Mouse (Mus musculus) heart, adult 8-10 months (tissue): ENCODE data around the gene Thumpd3. TPM values are rescaled to one million over a fixed set of nuclear protein-coding genes. Genes with fewer than 3 reads are reported as not detected.
A peak's percentile ranks its signal among the peaks of the same experiment; 100 is the strongest.

Experiments used
- DNase-seq: peaks from one replicate; pipeline ENCODE4 v3.0.0; 2022; ENCODE audit warnings: low spot score
- total RNA-seq, 4 experiments: library from RNA; stranded (reverse); gene quantifications; 2 replicates each; pipeline ENCODE4 v1.2.4; 2022

Thumpd3 gene
- total RNA-seq, 4 experiments from 2014 or later = 20.1 to 24.8 (median 23.4) TPM

DNA sequence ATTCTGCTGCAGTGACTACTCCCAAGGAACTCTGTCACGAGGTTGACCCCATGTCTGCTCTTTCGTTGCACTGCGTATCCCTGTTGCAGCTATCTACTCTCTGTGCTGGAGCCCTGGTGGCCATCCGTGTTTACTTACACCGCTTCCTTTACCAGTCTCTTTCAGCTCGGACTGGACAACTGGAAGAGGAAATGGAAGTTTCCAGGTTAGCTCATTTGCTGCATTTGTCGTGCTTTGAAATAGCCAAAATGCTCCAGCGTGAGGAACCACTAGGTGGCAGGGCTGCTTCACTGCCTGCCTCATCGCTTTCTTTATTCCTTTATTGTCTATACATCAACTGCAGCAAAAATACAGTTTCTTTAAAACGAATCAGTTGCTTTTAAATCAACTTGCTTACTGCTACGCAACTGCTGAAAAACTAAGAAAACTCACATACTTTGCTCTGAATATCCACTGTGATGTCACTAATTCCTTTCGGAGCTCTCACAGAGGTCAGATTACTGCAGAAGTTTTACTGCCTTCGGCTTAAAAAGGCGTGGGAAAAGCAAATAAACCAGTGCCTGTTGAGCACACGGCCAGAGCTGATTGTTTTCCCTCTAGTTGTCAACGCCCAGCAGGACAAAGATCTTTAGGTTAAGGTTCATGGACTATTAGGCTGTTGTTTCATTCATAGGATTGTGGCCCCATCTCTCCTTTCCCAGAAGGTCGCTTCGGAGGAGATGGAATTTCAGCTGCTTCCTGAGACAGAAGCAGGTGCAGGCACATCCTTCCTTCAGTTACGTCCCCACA is 7.9 kb upstream of the Thumpd3 start:
- DNase-seq = peak; percentile 66

DNA sequence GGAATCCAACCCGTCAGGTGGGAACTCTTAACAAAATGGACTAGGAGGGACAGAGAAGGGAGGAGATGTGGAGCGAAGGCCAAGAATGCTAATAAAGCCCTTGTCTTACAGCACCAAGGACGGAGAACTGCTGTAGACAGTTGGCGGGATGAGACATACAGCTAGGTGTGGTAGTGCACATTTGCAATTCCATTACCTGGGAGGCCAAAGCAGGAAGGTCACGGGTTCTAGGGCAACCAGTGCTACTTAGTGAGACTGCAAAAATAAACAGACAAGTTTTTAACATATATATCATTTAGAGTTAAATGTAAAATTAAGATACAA is 7.3 kb upstream of the Thumpd3 start:
- DNase-seq = no peak

DNA sequence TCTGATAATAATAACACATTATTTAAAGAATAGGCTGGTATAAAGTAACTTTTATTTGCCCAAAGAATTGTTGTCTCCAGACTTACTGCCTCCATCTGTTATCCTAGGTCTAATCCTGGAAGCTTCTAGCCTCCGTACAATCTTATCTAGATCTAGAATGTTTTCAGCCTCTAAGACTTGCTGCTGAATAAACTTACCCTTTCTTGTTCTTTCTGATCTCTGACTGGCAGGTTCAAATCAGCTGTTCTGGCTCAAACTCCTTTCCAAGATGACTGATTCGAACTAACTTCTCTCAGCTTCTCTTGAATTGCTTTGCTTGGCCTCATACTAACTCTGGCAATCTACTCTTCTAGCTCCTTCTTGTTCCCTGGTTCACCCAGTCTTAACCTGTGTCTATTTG is 5.7 kb upstream of the Thumpd3 start:
- DNase-seq = no peak

DNA sequence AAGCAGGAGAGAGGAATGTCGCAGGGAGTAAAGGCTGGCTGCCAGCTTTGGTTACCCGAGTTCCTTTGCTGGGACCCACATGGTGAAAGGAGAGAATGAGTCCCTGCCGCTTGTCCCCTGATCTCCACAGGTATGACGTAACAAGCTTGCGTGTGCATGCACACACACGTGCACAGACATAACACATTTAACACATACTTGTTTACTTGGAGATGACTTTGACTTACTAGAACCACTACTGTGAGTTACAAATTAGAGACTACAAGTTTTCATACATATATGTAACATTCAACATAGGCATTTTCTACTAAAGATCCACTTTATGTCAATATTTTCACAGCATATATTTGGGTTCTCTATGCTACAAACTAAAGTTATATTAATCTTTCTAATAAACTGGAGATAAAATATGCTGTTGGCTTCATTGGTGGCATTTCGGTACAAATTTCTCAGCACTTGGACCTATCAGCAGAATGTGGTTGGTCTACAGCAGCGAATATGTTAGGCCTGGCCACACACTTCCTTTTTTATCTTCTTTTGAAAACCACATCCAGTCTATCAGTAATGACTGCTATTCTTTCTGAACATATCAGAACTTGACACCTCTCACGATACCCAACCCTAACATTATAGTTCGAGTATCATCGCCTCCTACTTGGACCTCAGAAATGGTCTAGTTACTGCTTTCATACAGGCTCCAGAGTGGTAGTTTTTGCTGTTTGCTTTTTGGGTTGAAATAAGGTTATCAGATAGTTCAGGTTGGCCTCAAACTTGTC is 4.6 kb upstream of the Thumpd3 start:
- no peak for DNase-seq

DNA sequence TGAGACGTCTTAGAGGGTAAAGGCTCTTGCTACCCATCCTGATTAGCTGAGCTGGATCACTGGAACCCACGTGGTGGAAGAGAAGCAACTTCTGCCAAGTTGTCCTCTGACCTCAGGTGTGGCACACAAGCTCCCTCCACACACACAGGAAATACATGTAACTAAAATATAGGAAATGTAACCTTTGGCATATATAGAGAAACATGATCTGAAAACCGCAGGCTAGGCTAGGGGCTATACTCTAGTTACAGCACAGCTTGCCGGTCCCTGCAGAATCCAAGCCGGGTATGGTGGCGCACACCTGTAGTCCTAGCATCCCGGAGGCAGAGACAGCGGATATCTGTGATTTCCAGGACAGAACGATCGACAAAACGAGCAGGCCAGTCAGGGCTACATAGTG is 450 bp upstream of the Thumpd3 start:
- no peak for DNase-seq

DNA sequence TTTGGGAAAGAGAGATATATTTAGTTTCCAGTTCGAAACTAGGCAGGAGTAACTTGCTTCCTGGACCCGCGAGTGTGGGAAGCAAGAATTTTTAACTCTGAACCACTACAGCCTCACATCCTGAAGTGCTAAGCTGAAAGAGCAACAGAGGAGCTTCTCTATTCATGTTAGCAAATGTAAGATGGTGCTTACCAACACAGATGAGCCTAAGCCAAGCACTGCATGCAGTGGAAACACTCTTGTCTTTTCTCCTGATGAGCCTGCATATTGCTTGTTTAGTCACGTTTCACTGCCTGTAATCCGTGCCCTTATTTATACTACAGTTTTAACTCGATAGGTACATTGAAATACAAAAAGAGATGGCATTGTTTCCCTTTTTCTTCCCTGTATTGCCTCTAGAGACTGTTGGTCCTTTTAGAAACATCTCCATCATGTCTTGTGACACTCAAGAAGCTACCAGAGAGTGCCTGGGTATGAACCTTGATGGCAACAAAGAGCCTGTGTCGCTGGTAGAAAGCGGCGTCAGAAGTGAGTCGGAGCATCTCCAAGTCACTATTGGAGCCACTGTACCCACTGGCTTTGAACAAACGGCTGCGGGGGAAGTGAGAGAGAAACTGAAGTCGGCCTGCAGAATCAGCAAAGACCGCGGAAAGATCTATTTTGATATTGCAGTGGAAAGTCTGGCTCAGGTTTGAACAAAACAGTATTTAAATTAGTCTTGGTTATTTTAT is 1.2 kb downstream of the Thumpd3 start:
- no peak for DNase-seq

DNA sequence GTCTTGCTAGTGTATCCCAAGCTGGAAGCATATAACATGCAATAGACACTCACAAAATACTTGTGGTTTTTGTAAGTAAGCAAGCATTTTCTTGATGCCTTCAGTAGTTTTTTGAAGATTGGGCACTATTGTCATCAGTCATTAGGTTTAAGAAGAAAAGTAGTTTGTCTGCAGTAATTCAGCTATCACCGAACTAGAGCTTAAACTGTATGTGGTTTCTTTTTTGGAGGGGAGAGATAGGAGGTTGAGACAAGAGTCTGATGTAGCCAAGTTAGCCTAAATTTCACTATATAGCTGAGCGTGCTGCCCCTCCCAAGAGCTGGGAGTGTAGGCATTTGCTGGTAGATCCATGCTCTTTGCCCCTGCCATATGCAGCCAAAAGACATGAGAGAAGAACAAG is 2.3 kb downstream of the Thumpd3 start:
- no peak for DNase-seq

DNA sequence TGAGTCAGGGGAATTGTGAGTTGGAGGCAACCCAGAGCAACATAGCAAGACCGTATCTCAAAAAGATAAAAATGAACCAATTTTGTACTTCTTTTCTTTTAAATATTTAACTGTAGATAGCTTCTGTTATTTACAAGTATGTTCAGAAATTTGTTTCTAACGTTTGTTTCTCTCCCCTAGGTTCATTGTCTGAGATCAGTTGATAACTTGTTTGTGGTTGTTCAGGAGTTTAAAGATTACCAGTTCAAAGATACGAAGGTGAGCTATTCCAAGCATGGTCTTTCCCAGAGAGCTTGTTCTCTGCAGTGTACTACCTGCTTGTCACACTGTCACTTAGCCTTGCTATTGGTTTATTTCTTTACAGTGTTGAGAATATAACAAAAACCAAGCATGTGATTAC is 3.1 kb downstream of the Thumpd3 start:
- DNase-seq = no peak

DNA sequence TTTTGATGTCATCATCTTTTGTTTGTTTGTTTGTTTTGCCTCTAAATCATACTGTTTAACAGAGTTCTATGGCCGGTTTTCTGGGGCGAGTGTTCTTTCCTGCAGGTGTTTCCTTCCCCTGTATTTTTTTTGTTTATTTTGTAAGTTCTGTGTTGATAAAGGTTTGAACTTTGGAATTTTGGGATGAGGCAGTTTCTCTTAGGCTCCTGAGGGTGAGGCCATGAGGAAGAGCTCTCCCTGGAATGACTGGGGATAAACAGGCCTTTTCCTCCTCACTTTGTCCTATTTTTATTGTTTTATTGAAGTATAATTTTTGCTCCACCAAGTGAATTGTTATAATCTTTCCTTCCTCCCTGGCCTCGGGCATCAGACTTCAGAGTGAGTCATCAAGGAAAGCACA is 6.9 kb downstream of the Thumpd3 start:
- no peak for DNase-seq

DNA sequence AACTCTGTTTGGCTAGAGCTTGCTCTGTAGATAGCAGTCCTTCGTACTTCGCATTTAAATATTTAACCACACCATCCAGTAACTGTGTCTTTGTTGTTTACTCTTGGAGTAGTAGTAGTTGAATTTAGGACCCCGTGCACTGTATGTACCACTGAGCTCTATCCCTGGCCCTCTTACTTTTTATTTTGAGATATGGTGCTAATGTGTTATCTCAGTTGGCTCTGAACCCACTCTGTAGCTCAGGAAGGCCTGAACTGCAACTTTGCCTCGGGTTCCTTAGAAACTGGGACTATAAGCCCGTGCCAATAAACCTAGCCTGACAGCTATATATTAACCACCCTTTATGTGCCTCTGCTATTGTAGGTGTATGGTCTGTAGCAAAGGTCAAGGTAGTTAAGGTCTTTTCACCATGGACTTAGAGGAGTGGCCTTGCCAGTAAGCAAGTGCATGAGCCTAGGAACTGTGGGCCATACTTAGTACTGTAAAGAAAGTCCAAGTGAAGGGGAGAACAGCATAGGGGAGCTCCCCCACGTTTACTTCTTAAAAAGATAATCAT is 8.6 kb downstream of the Thumpd3 start:
- no peak for DNase-seq

DNA sequence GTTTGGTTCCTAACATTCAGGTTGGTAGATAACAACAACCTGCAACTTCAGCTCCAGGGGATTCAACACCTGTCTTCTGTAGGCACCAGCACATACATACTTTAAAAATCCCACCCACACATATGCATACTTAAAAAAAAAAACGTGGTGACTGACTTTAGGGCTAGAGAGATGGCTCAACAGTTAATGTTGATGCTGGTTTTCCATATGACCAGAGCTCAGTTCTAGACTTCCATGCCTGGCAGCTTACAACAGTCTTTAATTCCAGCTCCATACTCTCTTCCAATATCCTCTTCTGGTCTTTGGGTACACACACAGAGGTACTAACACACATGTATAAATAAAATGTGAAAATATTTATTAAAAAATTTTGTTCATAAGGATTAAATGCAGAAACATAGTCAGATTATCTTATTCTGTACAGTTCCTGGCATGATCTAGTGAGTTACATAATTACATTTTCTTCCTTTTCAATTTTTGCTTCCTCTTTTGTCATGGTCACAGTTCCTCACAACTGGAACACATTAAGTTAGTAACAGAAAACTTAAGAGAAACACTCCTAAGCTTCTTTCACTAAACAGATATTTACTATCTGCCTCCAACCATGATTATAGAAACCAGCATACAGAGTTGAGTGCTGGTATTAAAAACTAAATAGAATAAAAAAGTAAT is 15.0 kb downstream of the Thumpd3 start:
- no peak for DNase-seq

DNA sequence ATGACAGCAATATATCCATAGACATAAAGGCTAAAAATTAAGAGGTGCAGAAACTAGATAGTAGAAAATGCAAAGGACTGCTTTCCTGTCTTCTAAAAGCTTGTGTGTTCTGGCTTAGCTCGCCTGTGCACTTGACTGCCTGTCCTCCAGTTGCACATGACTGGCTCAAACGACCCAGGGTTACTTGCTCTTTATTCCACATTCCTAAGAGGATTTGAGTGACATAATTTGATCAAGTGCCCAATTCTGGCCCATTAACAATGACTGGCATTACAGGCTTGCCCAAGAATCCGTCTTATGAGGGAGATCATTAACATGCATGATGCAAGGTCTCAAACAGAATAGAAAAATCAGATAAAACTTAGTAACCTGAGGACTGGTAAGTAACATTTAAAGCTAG is 16.2 kb downstream of the Thumpd3 start:
- no peak for DNase-seq

DNA sequence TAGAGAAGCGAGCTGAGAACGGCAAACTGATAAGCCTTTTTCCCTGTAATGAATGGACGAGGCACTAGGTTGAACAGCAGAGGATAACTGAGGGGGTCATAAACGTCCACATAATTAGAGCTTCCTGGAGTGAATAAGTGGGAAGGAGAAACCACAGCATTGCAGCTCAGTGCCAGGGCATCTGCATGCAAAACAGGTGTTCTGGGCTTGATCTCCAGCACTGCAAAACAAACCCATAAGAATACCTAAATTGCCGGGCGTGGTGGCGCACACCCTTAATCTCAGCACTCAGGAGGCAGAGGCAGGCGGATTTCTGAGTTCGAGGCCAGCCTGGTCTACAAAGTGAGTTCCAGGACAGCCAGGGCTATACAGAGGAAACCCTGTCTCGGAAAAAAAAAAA is 17.3 kb downstream of the Thumpd3 start:
- DNase-seq = no peak

DNA sequence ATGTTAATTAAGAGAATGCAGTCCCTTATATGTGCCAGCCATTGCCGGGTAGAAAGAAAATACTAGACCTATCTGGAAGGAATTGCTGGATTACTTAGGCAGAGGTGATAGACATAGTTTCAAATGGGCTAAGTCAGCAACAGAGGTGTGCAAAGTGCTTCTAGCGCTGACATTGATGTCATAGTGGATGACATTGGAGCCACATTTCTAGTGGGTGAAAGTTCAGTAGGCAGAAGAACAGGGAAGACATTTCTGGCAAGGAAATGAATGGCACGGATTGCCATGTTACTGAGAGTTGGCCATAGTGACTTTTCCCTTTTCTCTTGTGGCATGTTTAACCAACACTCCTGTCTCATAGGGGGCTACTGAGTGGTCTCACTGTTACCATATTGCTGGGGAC is 19.2 kb downstream of the Thumpd3 start:
- no peak for DNase-seq

DNA sequence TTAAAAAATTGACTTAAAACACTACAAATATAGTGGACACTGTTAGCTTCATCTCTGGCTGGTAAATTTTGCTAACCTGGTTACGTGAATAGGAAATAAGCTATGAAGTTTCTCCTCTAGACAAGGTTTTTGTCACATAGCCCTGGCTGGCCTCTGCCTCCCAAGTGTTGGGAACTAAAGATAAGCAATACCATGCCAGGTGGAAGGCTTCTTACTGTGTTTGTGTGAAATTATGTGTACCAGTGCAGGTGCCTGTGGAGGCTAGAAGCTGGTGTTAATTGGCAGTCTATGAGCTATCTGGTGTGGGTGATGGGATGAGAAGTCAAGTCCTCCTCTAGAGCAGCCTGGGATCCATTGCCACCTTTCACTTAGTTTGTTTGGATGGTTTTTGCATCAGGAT is 23.1 kb downstream of the Thumpd3 start:
- no peak for DNase-seq

DNA sequence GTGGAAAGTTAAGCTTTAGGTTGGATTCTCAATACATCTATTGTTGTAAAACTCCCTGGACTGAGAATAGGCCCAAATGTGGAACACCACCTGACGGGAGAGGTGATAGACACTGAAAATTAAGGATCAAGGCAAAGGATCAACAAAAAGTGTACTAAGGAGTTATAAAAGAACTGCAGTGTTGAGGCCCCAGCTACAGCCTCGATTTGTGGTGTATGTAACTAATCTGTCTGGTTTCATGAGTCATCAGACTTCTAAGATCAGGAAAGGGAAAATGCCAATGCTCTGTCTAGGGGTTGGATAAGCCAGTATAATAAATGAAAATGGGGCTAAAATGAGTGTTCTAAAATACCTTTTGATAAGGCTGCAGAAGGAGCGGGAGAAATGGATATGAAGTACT is 29.2 kb downstream of the Thumpd3 start:
- DNase-seq = no peak

DNA sequence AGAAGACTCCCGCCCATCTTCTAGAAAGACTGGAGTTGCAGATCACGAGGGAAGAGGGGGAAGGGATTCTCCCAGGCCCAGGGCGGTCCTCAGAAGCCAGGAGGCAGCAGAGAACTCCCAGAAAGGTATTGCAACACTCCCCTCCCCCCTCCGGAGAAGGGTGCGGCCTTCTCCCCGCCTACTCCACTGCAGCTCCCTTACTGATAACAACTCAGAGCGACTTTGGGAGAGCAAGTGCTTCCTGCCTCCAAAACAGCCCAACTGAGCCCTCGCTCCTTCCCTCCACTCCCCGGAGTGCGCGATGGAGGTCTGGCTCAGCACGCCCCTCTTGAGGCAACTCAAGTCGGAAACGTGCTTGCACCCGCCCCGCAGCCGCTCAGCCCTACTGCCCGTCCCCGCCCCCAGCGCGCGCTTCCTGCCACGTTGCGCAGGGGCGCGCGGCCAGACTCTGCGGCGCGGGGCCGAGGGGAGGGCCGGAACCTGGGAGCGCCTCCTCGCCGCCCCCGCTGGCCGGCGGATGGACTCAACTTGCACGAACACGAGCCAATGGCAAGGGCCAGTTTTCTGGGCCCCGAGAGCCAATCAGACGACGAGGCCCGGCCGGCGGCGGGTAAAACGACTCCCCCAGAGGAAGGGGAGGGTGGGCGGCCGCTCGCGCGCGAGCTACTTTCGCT is 30.1 kb downstream of the Thumpd3 start:
- DNase-seq = peak; percentile 93

DNA sequence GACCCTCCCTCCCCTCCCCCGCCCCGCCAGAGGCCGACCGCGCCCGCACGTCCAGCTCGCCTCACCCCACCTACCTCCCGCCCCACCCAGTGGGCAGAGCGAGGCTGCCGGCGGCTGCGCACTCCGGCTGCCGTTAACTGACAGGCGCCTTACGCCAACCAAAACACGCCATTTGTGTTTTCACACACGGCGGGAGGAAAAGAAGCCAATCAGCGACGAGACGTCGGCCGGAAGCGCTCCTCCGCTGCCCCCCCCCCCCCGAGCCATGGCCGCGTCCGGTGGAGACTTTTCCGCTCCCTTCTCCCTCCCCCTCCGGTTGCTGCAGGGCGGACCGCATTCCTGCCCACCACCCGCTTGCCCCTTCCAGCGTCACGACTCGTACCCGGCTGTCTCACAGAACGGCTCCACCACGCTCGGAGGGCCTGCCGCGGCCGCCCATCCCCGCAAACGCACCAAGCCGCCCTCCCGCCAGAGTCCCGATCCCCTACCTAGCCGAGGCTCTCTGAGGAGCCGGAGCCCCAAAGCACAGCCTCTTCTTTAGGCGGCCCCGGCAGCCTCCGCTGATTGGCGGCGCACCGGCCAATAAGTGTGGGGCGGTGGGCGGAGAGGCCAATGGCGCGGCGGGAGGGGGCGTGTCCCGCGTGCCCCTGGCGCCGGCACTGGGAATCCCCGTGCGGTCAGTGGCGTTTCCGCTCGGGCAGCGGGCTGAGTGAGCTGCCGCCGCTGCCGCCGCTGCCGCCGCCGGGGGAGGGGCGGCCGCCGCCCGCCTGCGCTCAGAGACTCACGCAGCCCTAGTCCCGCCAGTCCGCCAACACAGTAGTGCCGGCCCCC is 30.9 kb downstream of the Thumpd3 start, which contains the start of gene Setd5:
TSS of gene Setd5 (plus strand) at position 680 of the 831 bp plus-strand sequence.
- DNase-seq = peak; percentile 97

DNA sequence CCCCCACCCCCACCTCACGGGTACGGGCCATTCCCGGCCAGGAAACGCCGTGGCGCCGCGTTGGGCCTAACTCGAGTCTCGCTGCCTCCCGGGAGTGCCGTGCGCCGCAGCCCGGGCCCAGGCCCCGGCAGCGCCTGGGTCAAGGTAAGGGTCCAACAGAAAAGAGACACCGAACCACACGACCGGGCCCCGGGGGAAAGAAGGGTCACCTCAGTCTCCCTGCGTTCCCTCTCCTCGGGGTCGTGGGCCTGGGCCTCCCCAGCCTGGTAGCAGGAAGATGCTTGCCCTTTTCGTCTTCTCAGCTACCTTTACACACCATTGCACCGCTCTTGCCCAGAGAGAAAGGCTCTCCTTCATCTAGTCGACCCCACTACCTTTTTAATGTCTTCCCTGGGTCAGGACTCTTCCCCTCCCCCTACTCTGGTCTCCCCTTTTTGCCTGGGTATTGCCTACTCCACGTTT is 31.6 kb downstream of the Thumpd3 start:
- no peak for DNase-seq
